Mouse (Mus musculus): Measurements from ENCODE around the gene Egfr. TPM values are rescaled to one million over a fixed set of nuclear protein-coding genes. Genes with fewer than 3 reads are reported as not detected.

Gene Egfr
- polyA plus RNA-seq, 1 experiment from 2014 or later = 14.5 TPM

- no peak overlapping the region for H3K4me3 ChIP-seq (ENCODE audit: low read depth, low read length)
- ATAC-seq (no peak), DNase-seq (ENCODE audit: low spot score) (no peak)
- TF ChIP-seq CTCF (IDR thresholded peaks at IDR 0.05) = no peak
- TF ChIP-seq EP300 (IDR thresholded peaks at IDR 0.05) = no peak
- H3K4me1 ChIP-seq (ENCODE audit: insufficient read depth, low read depth, low read length) = no peaks in the 10 kb centered on the region
- no peaks in the 10 kb centered on the region for H3K27me3 ChIP-seq (replicated peaks; ENCODE audit: insufficient read depth, low read length)
- H3K27ac ChIP-seq (ENCODE audit: low read length) = no peak overlapping the region
- no peak overlapping the region for H3K9ac ChIP-seq (replicated peaks; ENCODE audit: low read depth)
- H3K9me3 ChIP-seq (ENCODE audit: low read length) = no peaks in the 10 kb centered on the region
- 73% methylated on average over 6 of the region's 6 CpGs for WGBS
- H3K4me2 ChIP-seq (replicated peaks; ENCODE audit: low read depth, low read length) = no peak overlapping the region
- no peaks in the 10 kb centered on the region for H3K36me3 ChIP-seq (ENCODE audit: insufficient read depth, low read length)
These were observed 183.7 kb downstream of the Egfr start for GRCm38 (mm10) chr11:16935577-16936236.

GRCm38 (mm10) chr11:16941103-16941793 lies 189.2 kb downstream of the Egfr start:
- H3K4me1 ChIP-seq (ENCODE audit: insufficient read depth, low read depth, low read length) = no peaks in the 10 kb centered on the region
- TF ChIP-seq EP300 (IDR thresholded peaks at IDR 0.05) (no peak), CTCF (IDR thresholded peaks at IDR 0.05) (no peak)
- H3K9ac ChIP-seq (replicated peaks; ENCODE audit: low read depth) = no peak overlapping the region
- H3K4me3 ChIP-seq (ENCODE audit: low read depth, low read length) = no peak overlapping the region
- WGBS = 63% methylated on average over 4 of the region's 4 CpGs
- no peak overlapping the region for H3K27ac ChIP-seq (ENCODE audit: low read length)
- no peaks in the 10 kb centered on the region for H3K9me3 ChIP-seq (ENCODE audit: low read length)
- no peaks in the 10 kb centered on the region for H3K27me3 ChIP-seq (replicated peaks; ENCODE audit: insufficient read depth, low read length)
- H3K4me2 ChIP-seq (replicated peaks; ENCODE audit: low read depth, low read length) = no peak overlapping the region
- ATAC-seq (no peak), DNase-seq (ENCODE audit: low spot score) (no peak)
- no peaks in the 10 kb centered on the region for H3K36me3 ChIP-seq (ENCODE audit: insufficient read depth, low read length)

GRCm38 (mm10) chr11:16941973-16942452 lies 190.0 kb downstream of the Egfr start:
- Histone ChIP-seq H3K4me2 (replicated peaks; ENCODE audit: low read depth, low read length) (no peak overlapping the region), H3K27me3 (replicated peaks; ENCODE audit: insufficient read depth, low read length) (no peaks in the 10 kb centered on the region), H3K4me3 (ENCODE audit: low read depth, low read length) (no peak overlapping the region), H3K9ac (replicated peaks; ENCODE audit: low read depth) (no peak overlapping the region), H3K27ac (ENCODE audit: low read length) (no peak overlapping the region), H3K4me1 (ENCODE audit: insufficient read depth, low read depth, low read length) (no peaks in the 10 kb centered on the region), H3K36me3 (ENCODE audit: insufficient read depth, low read length) (no peaks in the 10 kb centered on the region), H3K9me3 (ENCODE audit: low read length) (no peaks in the 10 kb centered on the region)
- DNase-seq (ENCODE audit: low spot score) (no peak), ATAC-seq (no peak)
- WGBS = 34% methylated on average over 4 of the region's 4 CpGs
- TF ChIP-seq EP300 (IDR thresholded peaks at IDR 0.05) (no peak), CTCF (IDR thresholded peaks at IDR 0.05) (no peak)

- no peak overlapping the region for H3K4me3 ChIP-seq (ENCODE audit: low read depth, low read length)
- ATAC-seq (no peak), DNase-seq (ENCODE audit: low spot score) (no peak)
- H3K4me2 ChIP-seq (replicated peaks; ENCODE audit: low read depth, low read length) = no peak overlapping the region
- no peaks in the 10 kb centered on the region for H3K4me1 ChIP-seq (ENCODE audit: insufficient read depth, low read depth, low read length)
- H3K9ac ChIP-seq (replicated peaks; ENCODE audit: low read depth) = no peak overlapping the region
- H3K9me3 ChIP-seq (ENCODE audit: low read length) = no peaks in the 10 kb centered on the region
- TF ChIP-seq EP300 (IDR thresholded peaks at IDR 0.05) (no peak), CTCF (IDR thresholded peaks at IDR 0.05) (no peak)
- H3K36me3 ChIP-seq (ENCODE audit: insufficient read depth, low read length) = no peaks in the 10 kb centered on the region
- H3K27me3 ChIP-seq (replicated peaks; ENCODE audit: insufficient read depth, low read length) = no peaks in the 10 kb centered on the region
- no peak overlapping the region for H3K27ac ChIP-seq (ENCODE audit: low read length)
- WGBS = 76% methylated on average over 4 of the region's 4 CpGs
These were observed 191.0 kb downstream of the Egfr start for GRCm38 (mm10) chr11:16943016-16943415.

- ATAC-seq (no peak), DNase-seq (ENCODE audit: low spot score) (peak; percentile 76)
- no peak overlapping the region for H3K4me2 ChIP-seq (replicated peaks; ENCODE audit: low read depth, low read length)
- no peak overlapping the region for H3K9ac ChIP-seq (replicated peaks; ENCODE audit: low read depth)
- WGBS = 17% methylated on average over 1 of the region's 1 CpGs
- H3K27me3 ChIP-seq (replicated peaks; ENCODE audit: insufficient read depth, low read length) = no peaks in the 10 kb centered on the region
- no peaks in the 10 kb centered on the region for H3K9me3 ChIP-seq (ENCODE audit: low read length)
- TF ChIP-seq CTCF (IDR thresholded peaks at IDR 0.05) (peak; percentile 94), EP300 (IDR thresholded peaks at IDR 0.05) (0 out of 2 replicates have a peak, but pooled peaks have one; percentile 35)
- H3K4me1 ChIP-seq (ENCODE audit: insufficient read depth, low read depth, low read length) = peaks cover 7% of the 10 kb centered on the region; the same call in 1 of the 2 replicates
- no peaks in the 10 kb centered on the region for H3K36me3 ChIP-seq (ENCODE audit: insufficient read depth, low read length)
- no peak overlapping the region for H3K4me3 ChIP-seq (ENCODE audit: low read depth, low read length)
- no peak overlapping the region for H3K27ac ChIP-seq (ENCODE audit: low read length)
These were observed 196.8 kb downstream of the Egfr start for GRCm38 (mm10) chr11:16948756-16949155.

GRCm38 (mm10) chr11:16950226-16950975 lies 198.4 kb downstream of the Egfr start:
- WGBS = 23% methylated on average over 13 of the region's 13 CpGs
- H3K36me3 ChIP-seq (ENCODE audit: insufficient read depth, low read length) = no peaks in the 10 kb centered on the region
- peaks cover 7% of the 10 kb centered on the region; the same call in 1 of the 2 replicates for H3K4me1 ChIP-seq (ENCODE audit: insufficient read depth, low read depth, low read length)
- H3K4me2 ChIP-seq (replicated peaks; ENCODE audit: low read depth, low read length) = peak overlapping the region; percentile 44
- TF ChIP-seq CTCF (IDR thresholded peaks at IDR 0.05) = no peak
- no peak for TF ChIP-seq EP300 (IDR thresholded peaks at IDR 0.05)
- H3K27me3 ChIP-seq (replicated peaks; ENCODE audit: insufficient read depth, low read length) = no peaks in the 10 kb centered on the region
- H3K9ac ChIP-seq (replicated peaks; ENCODE audit: low read depth) = no peak overlapping the region
- peak overlapping the region; percentile 30 for H3K4me3 ChIP-seq (ENCODE audit: low read depth, low read length)
- ATAC-seq (peak; percentile 4; the same call in 1 of the 2 replicates), DNase-seq (ENCODE audit: low spot score) (no peak)
- H3K27ac ChIP-seq (ENCODE audit: low read length) = no peak overlapping the region
- H3K9me3 ChIP-seq (ENCODE audit: low read length) = no peaks in the 10 kb centered on the region

Data from lung, postnatal 0 days (tissue).